Mouse (Mus musculus): ENCODE measurements around the gene Pbsn.

- TF ChIP-seq GATA1 (IDR thresholded peaks at IDR 0.05; ENCODE audit: borderline replicate concordance, low read length) (no peak), FLI1 (IDR thresholded peaks at IDR 0.05; ENCODE audit: low read length) (no peak)
Measured at GRCm38 (mm10) chrX:77795858-77796174, 57.6 kb downstream of the Pbsn start.
